Mouse (Mus musculus) thymus, postnatal 25 days (tissue): ENCODE measurements around the gene Otud1.

Experiments used
- DNase-seq: peaks from one replicate; pipeline ENCODE4 v3.0.0; 2022

The Otud1 gene

DNA sequence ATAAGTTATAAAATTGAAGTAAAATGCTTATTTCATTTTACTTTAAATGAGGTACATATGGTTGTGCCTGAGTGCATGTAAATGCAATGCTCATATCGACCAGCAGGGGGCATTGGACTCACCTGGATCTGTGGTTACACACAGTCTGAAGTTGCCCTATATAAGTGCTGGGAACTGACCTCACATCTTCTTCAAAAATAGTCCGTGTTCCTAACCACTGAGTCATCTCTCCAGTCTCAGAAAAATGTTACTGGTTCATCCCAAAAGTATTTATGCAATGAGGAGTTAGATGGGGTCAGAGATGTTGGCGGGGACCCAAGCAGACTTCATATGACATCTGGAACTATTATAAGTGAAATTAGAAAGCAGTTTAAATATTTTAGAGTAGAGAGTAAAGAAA, 25.4 kb downstream of the Otud1 start:
- DNase-seq: peak; percentile 68

DNA sequence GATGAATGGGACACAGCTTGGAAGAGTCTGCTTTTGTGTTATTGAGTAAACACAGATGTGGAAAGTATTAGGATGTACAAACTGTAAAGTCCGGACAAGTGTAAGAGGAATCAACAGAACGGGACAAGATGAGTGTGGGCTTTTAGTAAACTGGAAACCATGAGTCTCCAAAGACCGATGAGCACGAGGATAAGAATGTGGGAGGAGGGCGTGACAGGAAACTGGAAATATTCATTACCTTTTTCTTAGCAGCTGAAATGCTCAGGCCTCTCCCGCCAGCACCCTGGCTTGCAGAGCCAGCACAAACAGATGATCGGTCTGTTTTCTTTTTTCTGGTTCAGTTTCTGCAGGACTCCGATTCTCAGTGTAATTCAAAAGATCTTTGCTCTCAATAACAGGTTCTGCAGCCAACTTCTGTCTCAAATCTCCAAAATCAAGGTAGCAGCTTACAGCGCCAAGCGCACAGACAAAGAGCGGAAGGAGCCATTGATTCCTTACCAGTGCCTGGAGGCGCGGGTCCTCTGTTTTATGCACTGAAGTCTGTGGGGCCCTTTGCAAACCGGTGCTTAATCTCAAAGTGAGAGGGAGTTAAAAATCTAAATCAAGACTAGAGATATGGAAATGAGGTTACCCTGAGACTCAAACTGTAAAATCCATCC, 28.1 kb downstream of the Otud1 start:
- DNase-seq: no peak

DNA sequence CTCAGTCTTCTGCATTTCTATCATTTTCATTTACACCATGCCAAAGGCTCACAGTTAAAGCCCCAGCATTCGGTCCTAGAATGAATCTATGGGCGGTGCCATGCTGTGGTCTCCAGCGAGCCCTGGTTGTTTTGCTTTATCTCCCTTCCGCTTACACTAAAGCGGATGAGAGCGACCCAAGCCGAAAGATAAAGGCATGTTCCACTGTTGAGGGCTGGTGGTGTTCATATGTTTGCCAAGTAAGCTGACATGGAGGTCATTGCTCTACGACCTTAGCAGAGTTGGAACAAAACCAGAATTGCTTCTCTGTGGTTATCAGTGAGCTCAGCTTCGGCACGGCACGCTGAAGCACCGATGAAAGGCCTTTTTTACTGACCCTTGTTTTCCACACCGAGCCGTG, 32.5 kb downstream of the Otud1 start:
- no peak for DNase-seq

DNA sequence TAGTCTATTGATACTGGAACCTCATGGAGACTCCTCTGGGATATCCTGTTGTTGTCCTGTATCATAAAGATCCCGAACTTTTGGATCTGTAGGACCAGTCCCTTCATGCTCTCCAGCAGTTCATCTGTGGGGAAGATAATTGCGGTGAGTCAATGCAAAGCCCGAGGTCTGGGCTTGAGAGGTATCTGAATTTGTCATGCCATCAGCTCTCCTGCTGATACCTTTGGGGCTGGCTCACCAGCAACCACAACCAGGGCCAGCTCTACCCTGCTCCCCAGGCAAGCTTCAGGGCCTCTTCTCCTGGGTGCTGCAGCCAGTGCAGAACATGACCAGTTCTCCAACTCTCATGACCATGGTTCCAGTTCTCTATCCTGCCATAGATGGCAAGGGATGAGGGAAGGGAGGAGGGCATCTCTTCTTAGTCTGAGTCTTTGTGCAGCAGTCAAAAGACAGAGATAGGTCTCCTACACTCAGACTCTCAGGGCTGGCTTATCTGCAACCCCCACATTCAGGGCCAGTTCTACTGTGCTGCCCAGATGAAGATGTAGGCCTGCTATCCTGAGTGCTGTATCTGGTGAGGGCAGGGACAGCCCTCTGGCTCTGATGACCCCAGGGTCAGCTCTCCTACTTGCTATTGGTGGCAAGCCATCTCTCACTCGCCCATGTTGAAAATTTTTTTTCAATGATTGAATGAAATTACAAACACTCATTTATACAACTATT, 42.2 kb downstream of the Otud1 start:
- no peak for DNase-seq

DNA sequence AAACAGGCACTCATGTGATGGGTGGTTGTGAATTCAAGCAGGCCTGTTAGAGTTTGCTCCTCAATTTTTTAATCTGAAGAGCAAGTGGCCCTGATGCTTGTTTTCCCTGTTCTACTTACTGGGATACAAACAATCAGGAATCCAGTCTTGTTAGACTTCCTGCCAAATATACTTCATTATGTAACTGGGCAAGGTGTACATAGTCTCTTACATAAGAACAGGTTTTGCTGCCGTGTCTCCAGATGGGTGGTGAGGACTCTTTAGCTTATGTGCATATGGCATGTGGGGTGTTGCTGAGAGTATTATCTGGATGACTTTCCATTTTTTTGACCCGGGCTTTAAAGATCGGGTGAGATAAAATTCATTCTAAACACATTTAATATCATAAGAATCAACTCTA, 43.8 kb downstream of the Otud1 start:
- no peak for DNase-seq

DNA sequence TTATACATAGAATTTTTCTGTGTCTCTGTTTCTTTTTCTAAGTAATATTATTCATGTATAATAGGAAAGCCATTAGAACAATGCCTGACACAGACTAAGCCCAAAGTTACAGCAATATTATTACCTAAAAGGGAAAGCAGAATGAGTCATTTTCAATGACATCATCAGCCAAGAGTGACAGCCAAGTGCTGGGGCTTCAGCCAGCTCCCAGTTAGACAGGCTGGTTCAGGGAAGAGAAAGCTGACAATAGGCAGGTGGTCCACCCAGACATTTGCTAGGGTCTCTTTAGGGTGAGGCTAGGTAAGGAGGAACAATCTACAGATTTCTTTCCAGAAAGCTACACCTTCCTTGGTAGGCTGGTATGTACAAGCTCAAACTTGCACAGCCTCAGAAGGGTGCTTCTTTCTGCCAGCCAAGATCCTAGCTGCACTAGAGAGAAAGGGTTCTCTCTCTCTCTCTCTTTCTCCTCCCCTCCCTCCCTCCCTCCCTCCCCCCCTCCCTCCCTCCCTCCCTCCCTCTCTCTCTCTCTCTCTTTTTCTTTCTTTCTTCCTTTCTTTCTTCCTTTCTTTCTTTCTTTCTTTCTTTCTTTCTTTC, 45.6 kb downstream of the Otud1 start:
- no peak for DNase-seq

DNA sequence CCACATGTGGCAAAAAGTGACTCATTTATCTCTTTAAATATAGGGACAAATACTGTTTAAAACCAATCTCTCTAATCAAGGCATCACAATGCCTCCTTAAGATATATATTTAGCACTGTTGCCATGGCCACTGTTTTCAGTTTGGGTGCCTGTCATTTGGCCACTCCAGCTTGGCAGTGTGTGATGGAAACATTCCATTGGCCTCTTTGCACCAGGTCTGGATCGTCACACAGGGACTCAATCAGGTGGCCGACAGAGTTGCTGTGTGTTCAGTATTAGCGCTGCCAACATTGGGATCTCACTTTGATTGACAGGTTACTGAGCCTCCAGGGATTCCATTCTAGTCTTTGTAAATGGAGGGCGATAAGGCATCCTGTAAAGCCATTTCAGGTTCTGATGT, 46.1 kb downstream of the Otud1 start:
- no peak for DNase-seq

DNA sequence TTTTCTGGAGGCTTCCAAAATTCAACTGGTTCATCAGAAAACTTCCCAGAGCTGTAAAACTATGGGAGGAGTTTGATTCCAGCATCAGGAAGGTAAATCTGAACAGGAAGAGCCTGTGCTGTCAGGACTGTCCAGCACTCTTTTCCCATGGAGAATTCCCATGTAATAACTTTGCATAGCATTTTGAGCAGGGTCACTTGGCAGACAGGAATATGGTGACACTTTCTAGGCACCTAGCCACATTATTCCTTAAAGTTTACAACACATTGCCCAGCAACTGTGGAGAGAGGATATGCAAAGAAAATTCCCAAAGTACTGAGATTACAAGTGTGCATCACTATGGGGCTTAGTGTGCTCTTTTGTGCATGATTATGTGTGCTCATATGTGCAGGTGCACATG, 46.7 kb downstream of the Otud1 start:
- DNase-seq: no peak

DNA sequence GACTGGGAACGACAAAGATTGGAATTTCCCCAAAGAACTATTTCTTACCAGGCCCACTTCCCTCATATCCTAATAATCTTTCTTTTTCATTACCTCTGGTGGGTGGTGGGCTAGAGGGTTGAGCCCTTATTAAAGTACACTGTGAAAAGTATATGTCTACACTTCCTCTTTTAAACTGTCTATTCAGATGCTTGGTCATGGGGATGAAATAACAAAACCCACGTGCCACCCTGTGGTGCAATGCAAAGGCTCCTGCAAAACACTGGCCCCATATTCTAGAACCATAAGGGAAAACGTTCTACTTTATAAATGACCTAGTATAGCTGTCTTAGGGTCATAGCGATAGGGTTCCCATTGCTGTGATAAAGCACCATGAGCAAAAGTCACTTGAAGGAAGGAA, 49.3 kb downstream of the Otud1 start:
- no peak for DNase-seq
